Mouse (Mus musculus) small intestine, adult 2 months (tissue): Measurements from ENCODE around the gene Clock. TPM values are rescaled to one million over a fixed set of nuclear protein-coding genes. Genes with fewer than 3 reads are reported as not detected.

Source experiments
- H3K27ac ChIP-seq: fragments of 200-500 bp; 2 replicates; pipeline ENCODE4 v1.5.1; 2012; ENCODE audit warnings: low read depth, low read length, control low read depth, inconsistent platforms; ENCODE audit not compliant: insufficient read depth
- H3K27me3 ChIP-seq: fragments of 200-500 bp; 2 replicates; pipeline ENCODE4 v1.6.1; 2012; ENCODE audit warnings: mild to moderate bottlenecking, moderate library complexity, low read length, inconsistent platforms; ENCODE audit not compliant: control insufficient read depth, insufficient read depth
- H3K36me3 ChIP-seq: fragments of 200-500 bp; 2 replicates; pipeline ENCODE4 v1.6.1; 2012; ENCODE audit warnings: mild to moderate bottlenecking, low read length, control low read depth, inconsistent platforms; ENCODE audit not compliant: control insufficient read depth, insufficient read depth
- H3K4me1 ChIP-seq: fragments of 200-500 bp; 2 replicates; pipeline ENCODE4 v1.6.1; 2012; ENCODE audit warnings: low read length, inconsistent platforms, mixed read lengths; ENCODE audit not compliant: control insufficient read depth, insufficient read depth, insufficient read length
- H3K4me3 ChIP-seq: fragments of 200-500 bp; 2 replicates; pipeline ENCODE4 v1.5.1; 2012; ENCODE audit warnings: low read depth, mild to moderate bottlenecking, control low read depth, inconsistent platforms, low read length, moderate library complexity
- CTCF ChIP-seq: fragments of 200-500 bp; IDR thresholded peaks from 2 replicates; pipeline ENCODE4 v1.5.1; 2012; ENCODE audit warnings: low read depth, mild to moderate bottlenecking, control low read depth, inconsistent platforms, low read length, moderate library complexity, mixed read lengths; ENCODE audit not compliant: insufficient replicate concordance, insufficient read length; ENCODE audit errors: extremely low read depth
- POLR2A ChIP-seq: fragments of 200-500 bp; IDR thresholded peaks from 2 replicates; pipeline ENCODE4 v1.6.1; 2012; ENCODE audit warnings: low read depth, mild to moderate bottlenecking, control low read depth, inconsistent platforms, low read length, moderate library complexity
- WGBS: fragments of 180-500 bp; shearing (Covaris S2); methylation state at CpG from one replicate; pipeline ENCODE4 v1.1.7; 2018; 5-methylcytosine and 5-hydroxymethylcytosine counted together
- polyA plus RNA-seq: library from polyadenylated mRNA; depleted of rRNA; stranded (reverse); fragments of >200 nt; gene quantifications from 2 replicates; pipeline ENCODE4 v1.2.3, GENCODE M21; 2012

Clock gene
- polyA plus RNA-seq, 1 experiment = 12.3 TPM

DNA sequence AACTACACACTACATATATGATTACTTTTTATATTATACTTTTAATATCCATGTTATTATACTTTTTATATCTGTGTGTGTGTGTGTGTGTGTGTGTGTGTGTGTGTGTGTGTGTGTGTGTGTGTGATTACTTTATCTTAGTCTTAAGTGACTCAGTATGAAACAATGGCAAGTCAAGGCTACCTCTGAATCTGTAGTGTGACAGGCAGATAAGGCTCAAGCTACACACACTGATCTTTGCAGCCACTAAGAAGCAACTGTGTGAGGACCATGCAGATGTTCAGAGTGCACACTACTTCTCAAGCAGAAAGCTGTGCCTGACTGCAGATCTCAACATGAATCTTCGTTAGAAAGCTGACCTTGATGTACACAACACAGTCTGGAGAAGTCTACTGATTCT, 20.7 kb downstream of the Clock start:
- Histone ChIP-seq H3K36me3 (0 out of 2 replicates have a peak, but pooled peaks cover 4% of the 10 kb centered on the region), H3K4me3 (no peak overlapping the region), H3K27me3 (no peaks in the 10 kb centered on the region), H3K4me1 (no peaks in the 10 kb centered on the region), H3K27ac (no peak overlapping the region)
- WGBS = 83% methylated on average over 1 of the region's 1 CpGs
- TF ChIP-seq POLR2A (no peak), CTCF (no peak)

DNA sequence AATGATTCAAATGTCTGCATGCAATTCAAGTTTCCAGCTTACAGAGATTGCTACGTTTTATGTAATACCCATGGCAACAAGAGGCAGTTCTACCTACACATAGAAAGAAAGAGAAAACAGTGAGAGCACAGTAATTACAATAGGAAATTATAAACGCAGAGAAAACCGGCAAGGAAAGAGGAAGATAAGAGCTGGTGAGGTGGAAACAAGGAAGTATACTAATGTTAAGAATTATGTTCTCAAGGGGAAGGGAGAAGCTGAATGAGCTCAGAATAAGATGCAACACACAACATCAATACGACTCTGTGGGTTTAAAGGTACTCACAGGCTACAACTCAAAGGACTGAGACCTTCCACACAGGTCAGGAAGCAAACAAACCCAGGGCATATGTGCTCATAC, 29.6 kb downstream of the Clock start:
- Histone ChIP-seq H3K4me1 (no peaks in the 10 kb centered on the region), H3K27ac (no peak overlapping the region), H3K4me3 (no peak overlapping the region), H3K27me3 (no peaks in the 10 kb centered on the region), H3K36me3 (peaks cover 4% of the 10 kb centered on the region; the same call in 1 of the 2 replicates)
- TF ChIP-seq POLR2A (no peak), CTCF (no peak)
- WGBS = 46% methylated on average over 4 of the region's 4 CpGs

DNA sequence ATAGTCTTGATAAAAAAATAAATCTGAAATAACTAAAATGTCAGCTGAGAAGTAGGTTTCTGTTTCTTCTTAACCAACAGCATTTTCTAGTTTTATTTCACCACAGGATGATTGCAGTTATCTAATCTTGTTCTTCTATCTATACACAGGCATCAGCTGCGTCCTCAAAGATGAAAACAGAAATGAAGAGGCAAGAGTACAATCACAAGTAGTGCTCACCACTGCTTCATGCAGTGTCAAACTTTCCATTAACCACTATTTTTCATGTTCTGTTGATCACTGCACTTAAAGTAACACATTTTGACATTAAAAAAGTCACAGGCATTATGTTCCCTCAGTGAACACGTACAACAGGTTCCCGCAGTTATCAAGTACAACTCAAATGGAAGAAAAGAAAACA, 53.6 kb downstream of the Clock start:
- no peak overlapping the region for H3K4me3 ChIP-seq
- H3K36me3 ChIP-seq = peaks cover 21% of the 10 kb centered on the region
- H3K27me3 ChIP-seq = no peaks in the 10 kb centered on the region
- WGBS = 83% methylated on average over 3 of the region's 3 CpGs
- no peak overlapping the region for H3K27ac ChIP-seq
- H3K4me1 ChIP-seq = no peaks in the 10 kb centered on the region
- TF ChIP-seq CTCF (no peak), POLR2A (no peak)

DNA sequence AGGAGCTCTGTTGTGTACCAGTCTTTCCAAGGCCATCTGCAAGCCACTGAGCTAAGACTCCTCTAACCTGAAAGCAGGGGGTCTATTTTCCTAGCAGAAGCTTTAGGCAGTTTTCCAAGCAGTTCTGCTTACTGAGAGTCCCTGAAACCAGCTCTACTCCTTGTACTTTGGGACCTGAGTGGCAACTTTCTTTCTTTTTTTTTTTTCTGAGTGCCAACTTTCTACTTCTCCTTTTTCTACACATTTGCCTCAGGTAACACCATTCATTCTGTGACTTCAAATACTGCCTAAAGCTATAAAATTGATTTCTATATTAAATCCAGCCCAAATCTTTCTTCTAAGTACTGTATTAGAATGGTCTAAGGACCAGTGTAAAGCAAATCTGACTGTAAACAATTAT, 58.1 kb downstream of the Clock start:
- Histone ChIP-seq H3K36me3 (peaks cover 22% of the 10 kb centered on the region), H3K27ac (no peak overlapping the region), H3K4me3 (no peak overlapping the region), H3K27me3 (no peaks in the 10 kb centered on the region), H3K4me1 (no peaks in the 10 kb centered on the region)
- TF ChIP-seq POLR2A = no peak
- no peak for TF ChIP-seq CTCF

- H3K27me3 ChIP-seq = no peaks in the 10 kb centered on the region
- H3K4me3 ChIP-seq = no peak overlapping the region
- H3K4me1 ChIP-seq = no peaks in the 10 kb centered on the region
- no peak for TF ChIP-seq CTCF
- no peak for TF ChIP-seq POLR2A
- peaks cover 27% of the 10 kb centered on the region for H3K36me3 ChIP-seq
- H3K27ac ChIP-seq = no peak overlapping the region
- whole genome bisulfite sequencing = 88% methylated on average over 3 of the region's 3 CpGs
Observed at GRCm38 (mm10) chr5:76245419-76245818, 59.2 kb downstream of the Clock start.

GRCm38 (mm10) chr5:76244430-76244829, 60.2 kb downstream of the Clock start:
- Histone ChIP-seq H3K36me3 (peaks cover 35% of the 10 kb centered on the region), H3K4me1 (no peaks in the 10 kb centered on the region), H3K4me3 (no peak overlapping the region), H3K27me3 (no peaks in the 10 kb centered on the region), H3K27ac (no peak overlapping the region)
- whole genome bisulfite sequencing = 94% methylated on average over 10 of the region's 10 CpGs
- TF ChIP-seq CTCF (no peak), POLR2A (no peak)

DNA sequence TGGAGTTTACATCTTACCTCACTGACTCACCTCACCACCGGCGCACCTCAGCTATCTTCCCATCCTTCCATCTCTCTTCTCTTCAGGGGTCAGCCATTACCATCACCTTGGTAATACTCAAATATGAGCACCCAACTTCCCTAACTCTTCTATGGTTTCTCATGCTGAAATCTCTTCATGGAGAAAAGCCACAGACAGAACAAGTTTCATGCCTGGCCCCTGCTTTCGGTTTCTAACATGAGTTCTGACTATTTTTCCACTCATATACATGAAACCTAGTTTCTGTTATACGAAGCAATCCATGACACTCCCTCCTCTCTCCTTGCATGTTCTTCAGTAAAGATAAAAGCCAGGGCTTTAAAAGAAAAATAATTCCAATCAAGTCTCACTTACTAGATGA, 60.7 kb downstream of the Clock start:
- Histone ChIP-seq H3K36me3 (peaks cover 35% of the 10 kb centered on the region), H3K27ac (no peak overlapping the region), H3K4me3 (no peak overlapping the region), H3K4me1 (no peaks in the 10 kb centered on the region), H3K27me3 (no peaks in the 10 kb centered on the region)
- 92% methylated on average over 4 of the region's 4 CpGs for WGBS
- TF ChIP-seq CTCF (no peak), POLR2A (no peak)

GRCm38 (mm10) chr5:76243274-76243673, 61.3 kb downstream of the Clock start:
- Histone ChIP-seq H3K4me3 (no peak overlapping the region), H3K36me3 (peaks cover 35% of the 10 kb centered on the region)
- 74% methylated on average over 3 of the region's 3 CpGs for WGBS

More at GRCm38 (mm10) chr5:76243274-76243673, 61.3 kb downstream of the Clock start:
- Histone ChIP-seq H3K27ac (no peak overlapping the region), H3K27me3 (no peaks in the 10 kb centered on the region), H3K4me1 (no peaks in the 10 kb centered on the region)
- TF ChIP-seq CTCF = no peak
- no peak for TF ChIP-seq POLR2A
